Mouse (Mus musculus) intestine, embryonic 16.5 days (tissue): ENCODE measurements around the gene Aff3. TPM values are rescaled to one million over a fixed set of nuclear protein-coding genes. Genes with fewer than 3 reads are reported as not detected.

Experiments used
- ATAC-seq: fragments of 200-750 bp; cut with Nextera tagmentation; 2 replicates; pipeline ENCODE4 v1.8.0; 2017; ENCODE audit warnings: moderate TSS enrichment, moderate library complexity
- H3K27ac ChIP-seq: fragments of 300-500 bp; sonication (generic); 2 replicates; pipeline ENCODE4 v1.5.1; 2014; ENCODE audit warnings: mild to moderate bottlenecking, low read length
- H3K27me3 ChIP-seq: fragments of 300-500 bp; sonication (generic); replicated peaks from 2 replicates; pipeline ENCODE4 v1.6.1; 2014; ENCODE audit warnings: low read length, control low read depth, mixed read lengths; ENCODE audit not compliant: control insufficient read depth, insufficient read depth
- H3K36me3 ChIP-seq: fragments of 300-500 bp; sonication (generic); 2 replicates; pipeline ENCODE4 v1.6.1; 2014; ENCODE audit warnings: low read length, control low read depth; ENCODE audit not compliant: control insufficient read depth, insufficient read depth
- H3K4me1 ChIP-seq: fragments of 300-500 bp; sonication (generic); 2 replicates; pipeline ENCODE4 v1.6.1; 2014; ENCODE audit warnings: low read length, control low read depth, mixed read lengths; ENCODE audit not compliant: control insufficient read depth, insufficient read depth
- H3K4me2 ChIP-seq: fragments of 300-500 bp; sonication (generic); 2 replicates; pipeline ENCODE4 v1.6.1; 2014; ENCODE audit warnings: low read depth, low read length, control low read depth
- H3K4me3 ChIP-seq: fragments of 300-500 bp; sonication (generic); 2 replicates; pipeline ENCODE4 v1.5.1; 2014; ENCODE audit warnings: mild to moderate bottlenecking, low read length
- H3K9ac ChIP-seq: fragments of 300-500 bp; sonication (generic); 2 replicates; pipeline ENCODE4 v1.6.1; 2014; ENCODE audit warnings: low read depth, low read length
- H3K9me3 ChIP-seq: fragments of 300-500 bp; sonication (generic); 2 replicates; pipeline ENCODE4 v1.6.1; 2016; ENCODE audit warnings: low read length, control low read depth; ENCODE audit not compliant: control insufficient read depth
- WGBS: fragments of 180-500 bp; shearing (Covaris S2); extraction: QIAGEN DNeasy Blood & Tissue Kit; methylation state at CpG from one replicate; pipeline ENCODE4 v1.1.7; 2014; 5-methylcytosine and 5-hydroxymethylcytosine counted together
- polyA plus RNA-seq: library from polyadenylated mRNA; unstranded; fragments of >200 nt; fragmentation: Nextera tagmentation; extraction: Ambion mirVana; gene quantifications from 2 replicates; pipeline ENCODE4 v1.2.1, GENCODE M21; 2015

Aff3 gene
- polyA plus RNA-seq, 1 experiment from 2014 or later: 2.1 TPM

- H3K4me3 ChIP-seq: peak overlapping the region; percentile 77
- under 1% methylated on average over 44 of the region's 133 CpGs for WGBS
- H3K27ac ChIP-seq: peak overlapping the region; percentile 94
- no peaks in the 10 kb centered on the region for H3K9me3 ChIP-seq
- peak overlapping the region; percentile 94 for H3K4me2 ChIP-seq
- no peaks in the 10 kb centered on the region for H3K36me3 ChIP-seq
- H3K27me3 ChIP-seq: peaks cover 24% of the 10 kb centered on the region
- peak; percentile 90 for ATAC-seq
- H3K9ac ChIP-seq: peak overlapping the region; percentile 82
- H3K4me1 ChIP-seq: peaks cover 15% of the 10 kb centered on the region
These were observed 37.8 kb downstream of the Aff3 start for GRCm38 (mm10) chr1:38626739-38627661.

GRCm38 (mm10) chr1:38626388-38626738 is 38.4 kb downstream of the Aff3 start:
- Histone ChIP-seq H3K9me3 (no peaks in the 10 kb centered on the region), H3K36me3 (no peaks in the 10 kb centered on the region), H3K27ac (peak overlapping the region; percentile 76), H3K9ac (peak overlapping the region; percentile 82), H3K4me2 (peak overlapping the region; percentile 94), H3K4me3 (peak overlapping the region; percentile 77), H3K27me3 (peaks cover 24% of the 10 kb centered on the region), H3K4me1 (peaks cover 15% of the 10 kb centered on the region)
- WGBS: 4% methylated on average over 10 of the region's 10 CpGs
- no peak for ATAC-seq

- 58% methylated on average over 4 of the region's 4 CpGs for WGBS
These were observed 42.9 kb downstream of the Aff3 start for GRCm38 (mm10) chr1:38621840-38622239.

GRCm38 (mm10) chr1:38620401-38620800 is 44.4 kb downstream of the Aff3 start:
- Histone ChIP-seq H3K27me3 (no peaks in the 10 kb centered on the region), H3K9ac (no peak overlapping the region), H3K9me3 (no peaks in the 10 kb centered on the region), H3K36me3 (no peaks in the 10 kb centered on the region), H3K4me1 (no peaks in the 10 kb centered on the region), H3K27ac (no peak overlapping the region), H3K4me3 (no peak overlapping the region), H3K4me2 (no peak overlapping the region)
- WGBS: 82% methylated on average over 6 of the region's 6 CpGs
- ATAC-seq: no peak

More at GRCm38 (mm10) chr1:38621840-38622239, 42.9 kb downstream of the Aff3 start:
- peaks cover 12% of the 10 kb centered on the region for H3K27me3 ChIP-seq
- H3K4me3 ChIP-seq: no peak overlapping the region
- H3K9ac ChIP-seq: no peak overlapping the region
- ATAC-seq: no peak
- H3K4me2 ChIP-seq: no peak overlapping the region
- peaks cover 7% of the 10 kb centered on the region for H3K4me1 ChIP-seq
- H3K9me3 ChIP-seq: no peaks in the 10 kb centered on the region
- H3K36me3 ChIP-seq: no peaks in the 10 kb centered on the region
- no peak overlapping the region for H3K27ac ChIP-seq

GRCm38 (mm10) chr1:38606741-38607140 is 58.0 kb downstream of the Aff3 start:
- no peaks in the 10 kb centered on the region for H3K36me3 ChIP-seq
- no peak overlapping the region for H3K9ac ChIP-seq
- no peaks in the 10 kb centered on the region for H3K9me3 ChIP-seq
- no peak for ATAC-seq
- no peaks in the 10 kb centered on the region for H3K4me1 ChIP-seq
- H3K27me3 ChIP-seq: no peaks in the 10 kb centered on the region
- 65% methylated on average over 4 of the region's 4 CpGs for WGBS
- H3K4me3 ChIP-seq: no peak overlapping the region
- no peak overlapping the region for H3K27ac ChIP-seq
- H3K4me2 ChIP-seq: no peak overlapping the region

- 75% methylated on average over 4 of the region's 4 CpGs for WGBS
- Histone ChIP-seq H3K27ac (no peak overlapping the region), H3K4me3 (no peak overlapping the region), H3K4me1 (no peaks in the 10 kb centered on the region), H3K4me2 (no peak overlapping the region), H3K9ac (no peak overlapping the region), H3K9me3 (no peaks in the 10 kb centered on the region), H3K27me3 (no peaks in the 10 kb centered on the region), H3K36me3 (no peaks in the 10 kb centered on the region)
- no peak for ATAC-seq
These were observed 59.3 kb downstream of the Aff3 start for GRCm38 (mm10) chr1:38605426-38605825.

GRCm38 (mm10) chr1:38604611-38605010 is 60.1 kb downstream of the Aff3 start:
- Histone ChIP-seq H3K27ac (no peak overlapping the region), H3K9me3 (no peaks in the 10 kb centered on the region), H3K9ac (no peak overlapping the region), H3K36me3 (no peaks in the 10 kb centered on the region), H3K27me3 (no peaks in the 10 kb centered on the region), H3K4me3 (no peak overlapping the region), H3K4me2 (no peak overlapping the region), H3K4me1 (no peaks in the 10 kb centered on the region)
- 61% methylated on average over 7 of the region's 7 CpGs for WGBS
- no peak for ATAC-seq

GRCm38 (mm10) chr1:38601802-38602508 is 62.8 kb downstream of the Aff3 start:
- Histone ChIP-seq H3K27me3 (no peaks in the 10 kb centered on the region), H3K36me3 (no peaks in the 10 kb centered on the region), H3K27ac (no peak overlapping the region), H3K9ac (no peak overlapping the region), H3K4me2 (no peak overlapping the region), H3K4me1 (no peaks in the 10 kb centered on the region), H3K9me3 (no peaks in the 10 kb centered on the region), H3K4me3 (no peak overlapping the region)
- WGBS: 66% methylated on average over 11 of the region's 11 CpGs
- no peak for ATAC-seq

- no peaks in the 10 kb centered on the region; the same call in 1 of the 2 replicates for H3K4me1 ChIP-seq
- H3K9me3 ChIP-seq: no peaks in the 10 kb centered on the region
- H3K36me3 ChIP-seq: no peaks in the 10 kb centered on the region
- WGBS: 61% methylated on average over 3 of the region's 3 CpGs
- H3K27ac ChIP-seq: no peak overlapping the region
- no peak overlapping the region for H3K9ac ChIP-seq
- no peak overlapping the region for H3K4me3 ChIP-seq
- no peak for ATAC-seq
- no peaks in the 10 kb centered on the region for H3K27me3 ChIP-seq
- no peak overlapping the region for H3K4me2 ChIP-seq
These were observed 69.4 kb downstream of the Aff3 start for GRCm38 (mm10) chr1:38595311-38595710.
